Comparison of ENCODE assay signal across 20 mouse cellular contexts in genomic region chr11:111582980-111583379, GRCm38 (mm10).
DNase-seq lines count a peak whose midpoint lies in the region; ATAC-seq and TF ChIP-seq lines count a peak whose summit lies in the region.
"Had no signal": no experiment of that assay in that cellular context is flagged by ENCODE, and none has a peak within 500 bp of the region (broad histone marks: within the 10 kb centered on the region; RNA-seq: fewer than 3 reads in every experiment).

No protein-coding gene starts in this region.

- H3K27me3 ChIP-seq in kidney, postnatal 0 days (ENCODE audit: insufficient read depth, low read length) = no peaks in the 10 kb centered on the region
- no peaks in the 10 kb centered on the region for H3K27me3 ChIP-seq in embryonic facial prominence, embryonic 10.5 days (replicated peaks; ENCODE audit: low read depth, poor library complexity, severe bottlenecking)
- H3K27me3 ChIP-seq in embryonic facial prominence, embryonic 13.5 days = peaks cover 3% of the 10 kb centered on the region; the same call in 1 of the 2 replicates
- H3K27me3 ChIP-seq in limb, embryonic 11.5 days (ENCODE audit: control insufficient read depth, insufficient read depth, low read length) = no peaks in the 10 kb centered on the region
- H3K27me3 ChIP-seq: forebrain, embryonic 15.5 days; heart, embryonic 12.5 days; midbrain, embryonic 12.5 days had no signal

- DNase-seq in kidney, postnatal 0 days (ENCODE audit: low spot score) = no peak
- DNase-seq in kidney, postnatal 14 days = no peak
- DNase-seq in embryonic facial prominence, embryonic 10.5 days (ENCODE audit: low spot score) = no peak
- no peak for DNase-seq in limb, embryonic 11.5 days (ENCODE audit: low spot score)
- DNase-seq in layer of hippocampus, postnatal 10 days (ENCODE audit: low spot score in 2 of 2) = no peak
- no peak for DNase-seq in adrenal gland, adult (ENCODE audit: inconsistent age in 2 of 2, low spot score in 1 of 2)
- DNase-seq: adrenal gland, postnatal 36 days; cerebellum, adult 2 months; kidney, adult 9 months; layer of hippocampus, adult 9-11 months; lung, postnatal 4 days; right cerebral cortex, postnatal 4 days had no signal

- no peaks in the 10 kb centered on the region for H3K4me1 ChIP-seq in kidney, postnatal 0 days (replicated peaks; ENCODE audit: insufficient read depth, low read length)
- peaks cover 20% of the 10 kb centered on the region for H3K4me1 ChIP-seq in embryonic facial prominence, embryonic 10.5 days
- H3K4me1 ChIP-seq in embryonic facial prominence, embryonic 13.5 days = 0 out of 2 replicates have a peak, but pooled peaks cover 5% of the 10 kb centered on the region
- 0 out of 2 replicates have a peak, but pooled peaks cover 3% of the 10 kb centered on the region for H3K4me1 ChIP-seq in limb, embryonic 11.5 days (ENCODE audit: control insufficient read depth, insufficient read depth, low read length)
- H3K4me1 ChIP-seq: forebrain, embryonic 15.5 days; heart, embryonic 12.5 days had no signal

- H3K27ac ChIP-seq in kidney, postnatal 0 days = no peak overlapping the region
- peak overlapping the region; percentile 70; the same call in 1 of the 2 replicates for H3K27ac ChIP-seq in embryonic facial prominence, embryonic 10.5 days (replicated peaks)
- no peak overlapping the region for H3K27ac ChIP-seq in embryonic facial prominence, embryonic 13.5 days
- peak overlapping the region; percentile 3; the same call in 1 of the 2 replicates for H3K27ac ChIP-seq in limb, embryonic 11.5 days (replicated peaks; ENCODE audit: low read depth, low read length)
- H3K27ac ChIP-seq: forebrain, embryonic 15.5 days; liver, embryonic 14.5 days; midbrain, embryonic 12.5 days had no signal

- 55% methylated on average over 4 of the region's 4 CpGs for WGBS in kidney, postnatal 0 days
- WGBS in embryonic facial prominence, embryonic 10.5 days = 79% methylated on average over 4 of the region's 4 CpGs
- 61% methylated on average over 4 of the region's 4 CpGs for WGBS in embryonic facial prominence, embryonic 13.5 days
- 67% methylated on average over 4 of the region's 4 CpGs for WGBS in limb, embryonic 11.5 days

- no peaks in the 10 kb centered on the region for H3K9me3 ChIP-seq in kidney, postnatal 0 days (replicated peaks; ENCODE audit: low read length)
- 0 out of 2 replicates have a peak, but pooled peaks cover 4% of the 10 kb centered on the region for H3K9me3 ChIP-seq in embryonic facial prominence, embryonic 10.5 days
- H3K9me3 ChIP-seq in embryonic facial prominence, embryonic 13.5 days = 0 out of 2 replicates have a peak, but pooled peaks cover 3% of the 10 kb centered on the region
- H3K9me3 ChIP-seq in limb, embryonic 11.5 days (ENCODE audit: control insufficient read depth, low read length) = no peaks in the 10 kb centered on the region
- H3K9me3 ChIP-seq: forebrain, embryonic 15.5 days; midbrain, embryonic 12.5 days had no signal

- H3K36me3 ChIP-seq in kidney, postnatal 0 days (ENCODE audit: insufficient read depth, low read length) = no peaks in the 10 kb centered on the region
- no peaks in the 10 kb centered on the region for H3K36me3 ChIP-seq in embryonic facial prominence, embryonic 10.5 days (replicated peaks)
- H3K36me3 ChIP-seq in embryonic facial prominence, embryonic 13.5 days = no peaks in the 10 kb centered on the region
- no peaks in the 10 kb centered on the region for H3K36me3 ChIP-seq in limb, embryonic 11.5 days (ENCODE audit: control insufficient read depth, insufficient read depth, low read length)
- H3K36me3 ChIP-seq: forebrain, embryonic 15.5 days; heart, embryonic 12.5 days; midbrain, embryonic 12.5 days had no signal

- no peak overlapping the region; the same call in 1 of the 2 replicates for H3K4me3 ChIP-seq in kidney, postnatal 0 days (replicated peaks; ENCODE audit: low read depth, low read length)
- H3K4me3 ChIP-seq in embryonic facial prominence, embryonic 10.5 days = 0 out of 2 replicates have a peak overlapping the region, but pooled peaks have one; percentile 23
- H3K4me3 ChIP-seq in embryonic facial prominence, embryonic 13.5 days = no peak overlapping the region
- no peak overlapping the region for H3K4me3 ChIP-seq in limb, embryonic 11.5 days (ENCODE audit: low read depth, low read length)
- H3K4me3 ChIP-seq: forebrain, embryonic 15.5 days; midbrain, embryonic 12.5 days had no signal

- peak overlapping the region; percentile 58 for H3K4me2 ChIP-seq in kidney, postnatal 0 days (ENCODE audit: low read length)
- peak overlapping the region; percentile 49 for H3K4me2 ChIP-seq in embryonic facial prominence, embryonic 13.5 days
- H3K4me2 ChIP-seq in limb, embryonic 11.5 days (ENCODE audit: low read depth, severe bottlenecking) = no peak overlapping the region
- H3K4me2 ChIP-seq: forebrain, embryonic 15.5 days; midbrain, embryonic 12.5 days had no signal

- ATAC-seq in kidney, postnatal 0 days (replicated peaks; ENCODE audit: low FRiP score, low read depth) = no peak
- ATAC-seq in embryonic facial prominence, embryonic 13.5 days (ENCODE audit: insufficient number of reproducible peaks, insufficient read depth, low FRiP score, low TSS enrichment, low read depth) = no peak
- no peak for ATAC-seq in limb, embryonic 11.5 days (ENCODE audit: insufficient number of reproducible peaks, low FRiP score, low TSS enrichment, low read depth)
- ATAC-seq: activated CD4-positive, CD25-positive, alpha-beta regulatory T cell, adult 4 months; forebrain, embryonic 15.5 days; hindbrain, embryonic 16.5 days; Patski had no signal

- no peak for TF ChIP-seq CTCF in kidney, postnatal 0 days (IDR thresholded peaks at IDR 0.05; ENCODE audit: low read depth)

- H3K9ac ChIP-seq in kidney, postnatal 0 days (ENCODE audit: low read depth, low read length) = no peak overlapping the region
- H3K9ac ChIP-seq in embryonic facial prominence, embryonic 13.5 days = no peak overlapping the region
- H3K9ac ChIP-seq in limb, embryonic 11.5 days (ENCODE audit: low read length) = no peak overlapping the region
- H3K9ac ChIP-seq: forebrain, embryonic 15.5 days; heart, embryonic 12.5 days; liver, embryonic 14.5 days; midbrain, embryonic 12.5 days had no signal

Comparison
In these comparisons a context has a peak if more than half of its experiments do, and no peak if none do; other contexts are left out.
1. H3K27ac ChIP-seq: peak in embryonic facial prominence, embryonic 10.5 days (single experiment) and limb, embryonic 11.5 days (single experiment); none in kidney, postnatal 0 days (single experiment) and embryonic facial prominence, embryonic 13.5 days (single experiment).